Mouse (Mus musculus): ENCODE measurements around the gene Drap1.
"Not testable (repeated sequence)": the region's sequence is repeated elsewhere in the genome, so short reads cannot be mapped to it uniquely, and the experiment has no call there.

Gene Drap1

GRCm38 (mm10) chr19:5419630-5420029, 5.1 kb downstream of the Drap1 start:
- no peak for DNase-seq (ENCODE audit: low spot score)

GRCm38 (mm10) chr19:5418750-5419466, 5.9 kb downstream of the Drap1 start:
- no peak for DNase-seq (ENCODE audit: low spot score)

- DNase-seq (ENCODE audit: low spot score), result peak; percentile 70
Measured at GRCm38 (mm10) chr19:5414534-5414957, 10.2 kb downstream of the Drap1 start.

GRCm38 (mm10) chr19:5413840-5414239, 10.9 kb downstream of the Drap1 start:
- no peak for DNase-seq (ENCODE audit: low spot score)

GRCm38 (mm10) chr19:5411961-5412360, 12.8 kb downstream of the Drap1 start:
- DNase-seq (ENCODE audit: low spot score), result no peak

- DNase-seq (ENCODE audit: low spot score), result no peak
Measured at GRCm38 (mm10) chr19:5410641-5411040, 14.1 kb downstream of the Drap1 start.

GRCm38 (mm10) chr19:5409068-5409467, 15.7 kb downstream of the Drap1 start:
- DNase-seq (ENCODE audit: low spot score), result no peak

GRCm38 (mm10) chr19:5408057-5409001, 16.4 kb downstream of the Drap1 start:
- DNase-seq (ENCODE audit: low spot score), result no peak

GRCm38 (mm10) chr19:5407133-5407532, 17.6 kb downstream of the Drap1 start:
- DNase-seq (ENCODE audit: low spot score), result no peak

- peak; percentile 57 for DNase-seq (ENCODE audit: low spot score)
Measured at GRCm38 (mm10) chr19:5406531-5407126, 18.1 kb downstream of the Drap1 start.

- DNase-seq (ENCODE audit: low spot score), result no peak
Measured at GRCm38 (mm10) chr19:5405924-5406323, 18.9 kb downstream of the Drap1 start.

- no peak for DNase-seq (ENCODE audit: low spot score)
Measured at GRCm38 (mm10) chr19:5402293-5402692, 22.5 kb downstream of the Drap1 start, which contains the start of gene Tsga10ip. Gene Tsga10ip (minus strand): TSS chr19:5402526.

GRCm38 (mm10) chr19:5401073-5401472, 23.7 kb downstream of the Drap1 start:
- not testable (repeated sequence) for DNase-seq (ENCODE audit: low spot score)

GRCm38 (mm10) chr19:5395371-5395770, 29.4 kb downstream of the Drap1 start:
- no peak for DNase-seq (ENCODE audit: low spot score)

- DNase-seq (ENCODE audit: low spot score), result no peak
Measured at GRCm38 (mm10) chr19:5394168-5394567, 30.6 kb downstream of the Drap1 start.

GRCm38 (mm10) chr19:5392892-5393291, 31.9 kb downstream of the Drap1 start:
- DNase-seq (ENCODE audit: low spot score), result no peak

- no peak for DNase-seq (ENCODE audit: low spot score)
Measured at GRCm38 (mm10) chr19:5390416-5390815, 34.4 kb downstream of the Drap1 start.

GRCm38 (mm10) chr19:5389647-5390046, 35.1 kb downstream of the Drap1 start:
- DNase-seq (ENCODE audit: low spot score), result no peak

GRCm38 (mm10) chr19:5388588-5389242, 36.1 kb downstream of the Drap1 start, which contains the start of gene Sart1:
Gene Sart1 (minus strand): TSS chr19:5388703.
- peak; percentile 95 for DNase-seq (ENCODE audit: low spot score)

GRCm38 (mm10) chr19:5388011-5388441, 36.8 kb downstream of the Drap1 start:
- no peak for DNase-seq (ENCODE audit: low spot score)

GRCm38 (mm10) chr19:5384715-5385114, 40.1 kb downstream of the Drap1 start:
- peak; percentile 67 for DNase-seq (ENCODE audit: low spot score)

GRCm38 (mm10) chr19:5383326-5383725, 41.5 kb downstream of the Drap1 start:
- no peak for DNase-seq (ENCODE audit: low spot score)
